Mouse (Mus musculus): ENCODE data around the gene Tedc2.

Tedc2 gene

DNA sequence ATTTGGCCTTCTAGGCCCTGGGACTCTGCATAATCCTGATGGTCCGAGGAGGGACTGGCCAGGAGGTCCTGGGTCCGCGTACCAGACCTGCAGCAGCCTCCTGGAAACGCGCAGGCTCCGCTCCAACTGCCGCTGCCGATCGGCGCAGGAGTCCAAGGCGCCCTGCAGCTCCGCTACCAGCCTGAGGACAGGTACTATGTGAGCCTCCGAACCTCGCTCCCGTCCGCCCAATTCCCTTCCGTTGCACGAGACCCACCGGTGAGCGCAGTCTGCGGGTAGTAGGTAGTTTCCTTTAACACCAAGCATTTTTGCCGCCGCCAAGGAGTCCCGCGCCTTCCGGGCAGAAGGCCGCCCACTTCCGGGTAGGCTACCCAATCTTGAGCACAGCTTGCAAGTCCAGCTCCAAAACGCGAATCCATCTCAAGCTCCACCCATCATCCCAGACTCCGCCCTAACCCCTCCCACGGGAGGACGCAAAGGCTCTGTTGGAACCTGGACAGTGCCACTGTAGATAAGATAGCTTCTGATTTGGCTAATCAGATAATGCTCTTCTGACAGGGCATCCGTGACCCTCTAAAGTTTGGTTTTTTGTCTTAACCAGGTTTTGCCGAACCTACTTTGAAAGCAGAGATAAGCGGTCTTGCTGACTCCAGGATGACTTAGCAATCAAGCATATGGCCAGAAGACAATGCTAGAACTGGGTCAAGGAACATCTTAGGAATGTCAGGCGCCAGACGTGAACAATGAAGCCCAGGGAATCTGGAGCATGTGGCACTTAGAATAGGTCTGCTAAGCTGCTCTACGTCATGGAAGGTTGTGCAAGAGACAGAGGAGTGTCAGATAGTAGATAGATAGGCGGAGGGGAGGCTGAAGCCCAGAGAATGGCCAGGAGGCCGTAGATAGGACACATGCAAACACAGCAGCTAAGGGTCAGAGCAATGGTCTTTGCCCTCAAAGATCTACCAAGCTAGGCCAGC, at the start of gene Tedc2:
TSS of gene Tedc2 (minus strand) at position 417 of the 977 bp plus-strand sequence.
- peak; percentile 95 for DNase-seq (ENCODE audit: low spot score)

DNA sequence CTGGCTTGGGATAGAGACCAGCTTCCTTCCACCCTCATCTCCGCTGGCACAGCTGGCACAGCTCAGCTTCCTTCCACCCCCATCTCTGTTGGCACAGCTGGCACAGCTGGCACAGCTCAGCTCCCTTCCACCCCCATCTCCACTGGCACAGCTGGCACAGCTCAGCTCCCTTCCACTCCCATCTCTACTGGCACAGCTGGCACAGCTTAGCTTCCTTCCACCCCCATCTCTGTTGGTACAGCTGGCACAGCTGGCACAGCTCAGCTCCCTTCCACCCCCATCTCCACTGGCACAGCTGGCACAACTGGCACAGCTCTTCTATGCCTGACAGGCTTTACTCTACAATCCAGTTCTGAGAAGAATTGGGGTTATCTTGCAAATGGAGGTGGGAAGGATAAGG, 46.5 kb upstream of the Tedc2 start:
- no peak for DNase-seq (ENCODE audit: low spot score)

DNA sequence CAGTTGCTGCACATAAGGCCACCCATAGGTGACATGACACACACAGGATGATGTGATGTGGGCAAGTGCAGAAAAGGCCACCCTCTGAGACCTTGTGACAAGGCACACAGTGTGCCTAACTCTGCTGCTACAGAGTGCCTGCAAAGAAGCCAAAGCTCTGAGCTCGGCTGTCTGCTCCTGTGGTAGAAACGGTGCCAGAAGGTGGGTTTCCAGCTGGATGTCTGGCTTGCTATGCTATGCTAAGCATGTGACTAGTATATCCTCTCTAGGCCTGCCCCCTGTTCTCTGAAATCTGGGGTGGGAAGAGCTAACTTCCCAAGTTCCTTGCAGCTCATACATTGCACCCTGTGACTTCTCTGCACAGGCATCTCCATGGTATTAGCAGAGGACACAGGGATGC, 44.1 kb upstream of the Tedc2 start:
- no peak for DNase-seq (ENCODE audit: low spot score)

DNA sequence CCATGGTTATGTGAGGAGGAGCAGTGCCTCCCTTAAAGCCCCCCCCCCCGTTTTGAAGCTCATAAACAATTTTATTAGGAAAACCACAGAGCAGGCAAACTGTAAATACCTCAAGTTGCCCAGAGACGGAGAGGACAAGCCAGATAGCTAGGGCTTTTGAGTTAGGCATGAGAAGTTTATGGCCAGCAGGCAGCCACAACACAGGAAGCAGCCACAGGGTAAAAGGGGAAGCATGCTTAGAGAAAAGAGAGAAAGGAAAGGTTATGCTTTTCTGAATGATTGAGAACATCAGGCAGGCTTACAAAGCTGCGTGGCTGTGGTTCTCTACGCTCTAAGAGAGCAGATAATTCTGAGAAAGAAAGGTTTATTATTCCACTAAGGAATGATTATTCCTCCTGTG, 39.9 kb upstream of the Tedc2 start:
- no peak for DNase-seq (ENCODE audit: low spot score)

DNA sequence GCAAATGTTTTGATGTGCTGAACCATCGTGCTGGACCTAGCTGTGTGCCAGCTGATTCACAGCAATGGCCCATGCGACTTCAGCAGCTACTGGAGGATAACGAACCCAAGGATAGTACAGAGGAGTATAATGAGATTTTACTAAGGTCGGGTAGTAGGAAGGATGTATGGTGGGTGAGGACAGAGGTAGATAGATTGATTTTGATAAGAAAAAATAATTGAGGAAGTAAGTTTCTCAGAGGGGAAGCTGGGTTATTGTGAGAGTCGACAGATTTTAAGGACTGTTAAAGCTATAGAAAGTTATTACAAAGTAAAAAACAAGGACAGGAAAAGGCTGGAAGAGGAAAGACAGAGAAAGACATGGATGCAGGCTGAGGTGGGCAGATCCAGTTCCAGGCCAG, 39.1 kb upstream of the Tedc2 start:
- DNase-seq (ENCODE audit: low spot score), result no peak

DNA sequence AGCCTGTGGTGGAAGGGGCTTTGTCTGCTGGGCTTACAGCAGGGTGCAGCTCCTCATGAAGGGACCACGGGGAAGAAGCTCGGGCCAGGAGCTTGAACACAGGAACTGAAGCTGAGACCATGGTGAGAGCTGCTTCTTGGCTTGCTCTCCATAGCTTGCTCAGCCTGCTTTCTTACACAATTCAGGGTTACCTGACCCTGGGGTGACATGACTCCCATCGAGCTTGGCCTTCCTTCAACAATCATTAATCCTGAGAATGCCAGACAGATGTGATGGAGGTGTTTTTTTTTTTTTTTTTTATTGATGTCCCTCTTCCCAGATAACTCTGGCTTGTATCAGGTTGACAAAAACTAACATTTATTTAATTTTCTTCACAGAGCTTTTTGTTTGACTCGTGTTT, 38.3 kb upstream of the Tedc2 start:
- DNase-seq (ENCODE audit: low spot score), result no peak

DNA sequence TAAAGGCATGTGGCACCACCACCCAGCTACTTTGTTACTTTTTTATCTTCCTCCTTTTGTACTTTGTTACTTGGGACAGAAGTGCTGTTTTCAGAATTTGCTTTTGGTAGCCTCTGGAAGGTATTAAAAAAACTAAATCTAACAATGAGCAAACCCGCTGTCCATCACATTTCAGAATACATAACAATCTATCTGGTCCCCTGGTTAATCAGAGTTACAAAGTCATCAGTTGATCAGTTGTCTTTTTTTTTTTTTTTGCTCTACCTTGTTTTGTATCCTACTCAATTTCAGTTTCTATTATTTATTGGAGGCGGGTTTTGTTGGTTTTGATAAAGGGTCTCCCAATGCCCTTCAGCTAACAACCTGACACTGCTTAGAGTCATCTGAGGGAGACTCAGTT, 31.7 kb upstream of the Tedc2 start:
- DNase-seq (ENCODE audit: low spot score), result no peak

DNA sequence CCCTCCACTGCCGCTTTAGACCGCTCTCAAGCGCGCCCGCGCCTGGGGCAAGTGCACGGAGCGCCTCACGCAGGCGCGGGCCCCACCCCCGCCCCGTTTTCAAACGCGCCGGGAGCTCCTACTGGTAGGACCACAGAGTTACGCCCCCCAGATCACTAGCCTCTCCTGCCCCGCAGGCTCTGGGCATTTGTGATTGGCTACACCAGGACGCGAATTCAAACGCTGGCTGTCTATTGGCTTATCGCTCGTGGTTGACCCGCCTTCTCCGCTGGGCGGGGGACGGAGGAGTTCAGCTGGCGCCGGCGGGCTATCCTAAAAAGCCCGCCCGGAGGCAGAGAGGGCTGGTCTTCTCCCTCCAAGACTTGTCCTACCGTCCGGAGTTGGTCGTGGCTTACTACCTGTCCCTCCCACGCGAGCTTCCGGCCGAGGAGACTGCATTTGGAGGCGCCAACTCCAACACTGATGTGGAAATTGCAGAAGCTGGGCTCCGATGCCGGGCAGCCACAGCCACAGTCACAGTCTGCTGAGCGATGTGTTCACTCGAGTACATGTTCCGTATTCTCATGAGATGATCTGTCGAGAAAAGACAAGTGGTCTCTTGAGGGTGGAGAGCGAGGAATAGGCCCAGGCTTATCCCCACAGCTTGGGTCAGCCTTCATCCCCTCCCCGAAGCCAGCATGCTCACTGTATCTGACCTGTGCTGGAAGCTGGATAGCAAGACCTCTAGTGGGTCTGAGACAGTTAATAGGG, 30.8 kb upstream of the Tedc2 start, which contains the start of gene Ccnf:
TSS of gene Ccnf (minus strand) at position 165 of the 750 bp plus-strand sequence.
- DNase-seq (ENCODE audit: low spot score), result peak; percentile 98

DNA sequence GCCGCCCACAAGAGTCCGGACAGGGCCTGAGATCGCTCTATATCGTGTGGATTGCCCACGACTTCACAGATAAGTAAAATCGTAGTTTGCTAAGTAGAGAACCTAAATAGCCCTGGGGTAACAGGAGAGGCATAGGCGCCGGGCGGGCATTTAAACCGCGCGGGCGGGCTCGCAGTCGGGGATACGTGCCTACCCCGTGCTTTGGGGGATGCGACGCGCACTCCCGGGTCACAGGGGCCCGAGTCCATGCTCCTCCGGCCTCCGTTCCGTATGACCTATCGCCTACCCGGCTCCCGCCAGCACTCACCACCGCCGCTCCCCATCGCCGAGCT, 30.3 kb upstream of the Tedc2 start:
- DNase-seq (ENCODE audit: low spot score), result no peak

DNA sequence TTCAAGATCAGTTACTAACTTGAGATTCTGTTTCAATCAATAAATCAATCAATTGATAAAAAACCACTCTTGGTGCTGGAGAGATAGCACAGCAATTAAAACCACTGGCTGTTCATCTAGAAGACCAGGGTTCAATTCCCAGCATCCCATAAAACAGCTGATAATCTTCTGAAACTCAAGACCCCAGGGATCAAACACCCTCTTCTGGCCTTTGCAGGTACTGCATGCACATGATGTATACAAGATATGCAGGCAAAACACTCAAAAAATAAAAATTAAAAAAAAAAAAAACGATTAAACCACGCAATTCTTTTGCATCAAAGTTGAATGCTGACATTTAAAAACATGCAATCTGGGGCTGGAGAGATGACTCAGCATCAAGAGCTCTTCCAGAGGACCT, 28.0 kb upstream of the Tedc2 start:
- no peak for DNase-seq (ENCODE audit: low spot score)

DNA sequence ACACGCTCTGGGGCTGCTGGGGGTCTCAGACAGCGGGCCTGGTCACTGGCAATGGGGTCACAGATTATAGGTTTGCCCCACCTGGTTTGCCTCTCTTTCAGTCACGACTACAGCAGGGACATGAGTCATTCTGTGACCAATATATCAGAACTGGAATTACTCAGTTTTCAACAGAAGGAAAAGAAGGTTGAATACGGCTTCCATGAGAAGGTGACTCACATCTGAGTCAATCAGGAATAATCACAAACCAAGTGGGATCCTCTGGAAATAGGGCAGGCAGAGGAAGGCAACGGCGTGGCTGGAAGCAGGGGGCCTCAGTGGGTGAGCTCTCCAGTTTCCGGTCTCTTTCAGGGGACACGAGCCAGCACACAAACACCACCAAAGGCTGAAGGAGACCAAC, 23.4 kb upstream of the Tedc2 start:
- DNase-seq (ENCODE audit: low spot score), result no peak

DNA sequence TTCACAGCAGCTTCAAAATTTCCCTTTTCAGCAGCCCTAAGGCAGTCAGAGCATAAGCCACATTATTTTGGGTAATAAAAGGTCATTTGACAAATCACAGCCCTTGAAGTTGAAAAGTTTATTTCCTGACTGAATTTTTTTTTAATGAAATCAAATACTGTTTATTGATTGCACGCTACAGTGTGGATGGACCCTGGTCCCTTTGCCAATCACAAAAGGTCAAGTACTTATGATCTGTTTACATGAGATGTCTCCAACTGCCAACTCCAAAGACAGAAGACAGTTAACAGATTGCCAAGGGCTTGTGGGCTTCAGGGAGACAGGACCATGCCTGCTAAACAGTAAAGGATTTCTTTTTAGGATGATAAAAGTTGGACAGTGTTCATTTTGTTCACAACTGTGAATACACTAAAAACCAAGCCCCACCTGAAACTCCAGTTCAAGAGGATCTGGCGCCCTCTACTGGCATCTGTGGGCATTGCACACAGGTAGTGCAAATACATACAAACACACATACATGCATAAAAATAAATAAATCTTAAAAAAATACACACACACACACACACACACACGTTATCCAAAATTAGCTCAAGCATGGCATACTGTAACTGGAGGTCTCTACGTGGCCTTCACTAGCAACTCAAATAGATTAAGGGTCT, 22.8 kb upstream of the Tedc2 start:
- DNase-seq (ENCODE audit: low spot score), result peak; percentile 54

DNA sequence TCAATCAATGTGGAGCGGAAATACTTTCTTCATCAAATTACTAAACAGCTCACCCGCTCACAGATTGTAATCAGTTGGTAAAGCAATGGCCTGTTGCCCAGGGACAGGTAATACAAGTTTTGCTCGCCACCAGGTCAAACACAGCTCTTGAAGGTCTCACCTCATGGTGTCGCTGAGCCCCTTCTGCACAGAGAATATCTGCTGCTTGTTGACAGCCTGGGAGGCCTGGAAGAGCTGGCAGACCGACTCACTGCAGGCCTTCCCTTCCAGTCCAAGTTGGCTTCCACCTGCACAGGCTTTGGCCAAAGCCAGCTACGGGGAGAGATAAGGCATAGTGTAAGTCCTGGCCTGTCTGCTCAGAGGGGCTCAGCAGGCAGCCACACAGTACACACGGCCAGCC, 16.3 kb upstream of the Tedc2 start:
- DNase-seq (ENCODE audit: low spot score), result no peak

DNA sequence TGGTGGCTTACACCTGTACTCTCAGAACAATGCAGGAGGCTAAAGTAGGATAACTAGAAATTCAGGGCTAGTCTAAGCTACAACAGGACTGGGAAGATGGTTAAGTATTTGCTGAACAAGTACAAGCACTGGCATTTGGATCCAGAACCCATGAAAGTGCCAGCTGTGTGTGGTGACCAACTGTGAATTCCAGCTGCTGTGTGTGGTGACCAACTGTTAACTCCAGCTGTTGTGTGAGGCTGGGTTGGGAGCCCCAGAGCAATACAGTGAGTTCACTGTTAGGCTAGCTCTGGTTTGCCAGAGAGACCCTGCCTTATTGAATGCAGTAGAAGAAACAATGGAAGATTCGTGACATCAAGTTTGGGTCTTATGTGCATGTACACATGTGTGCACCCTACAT, 15.8 kb upstream of the Tedc2 start:
- DNase-seq (ENCODE audit: low spot score), result no peak

DNA sequence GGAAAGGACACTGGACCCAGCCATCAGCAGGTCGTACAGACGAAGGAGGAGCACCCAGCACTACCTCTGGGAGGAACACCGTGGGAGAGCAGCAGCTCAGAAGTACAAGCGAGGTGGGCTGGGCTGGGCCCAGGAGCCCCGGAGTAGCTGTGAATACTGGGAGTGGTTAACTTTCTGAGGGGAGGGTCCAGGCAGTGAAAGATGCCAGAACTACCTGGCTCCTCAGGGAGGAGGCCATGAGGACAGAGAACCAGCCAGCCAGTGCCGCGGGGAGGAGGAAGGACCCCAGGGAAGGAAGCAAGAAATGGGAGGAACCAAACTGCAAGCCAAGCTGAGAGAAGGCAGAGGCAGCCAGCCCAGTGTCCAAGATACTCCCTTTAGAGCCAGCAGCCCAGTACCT, 7.3 kb upstream of the Tedc2 start:
- no peak for DNase-seq (ENCODE audit: low spot score)

DNA sequence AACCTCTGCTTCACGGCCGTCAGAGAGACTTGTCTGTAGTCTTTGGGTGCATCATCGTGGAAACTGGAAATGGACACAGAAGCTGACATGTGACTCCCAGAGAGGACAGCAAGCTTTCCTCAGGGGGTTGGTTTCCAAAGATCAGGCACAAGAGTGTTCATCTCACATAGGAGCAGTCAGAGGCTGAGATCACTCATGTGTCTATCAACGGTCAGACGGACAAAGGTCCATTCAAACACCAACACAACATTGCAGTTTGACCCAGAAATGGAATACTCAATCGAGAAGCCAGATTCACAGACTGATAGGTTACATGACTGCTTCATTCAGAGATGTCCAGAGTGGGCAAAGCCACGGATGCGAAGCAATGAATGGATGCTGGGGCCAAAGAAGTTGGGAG, 6.1 kb upstream of the Tedc2 start:
- no peak for DNase-seq (ENCODE audit: low spot score)

DNA sequence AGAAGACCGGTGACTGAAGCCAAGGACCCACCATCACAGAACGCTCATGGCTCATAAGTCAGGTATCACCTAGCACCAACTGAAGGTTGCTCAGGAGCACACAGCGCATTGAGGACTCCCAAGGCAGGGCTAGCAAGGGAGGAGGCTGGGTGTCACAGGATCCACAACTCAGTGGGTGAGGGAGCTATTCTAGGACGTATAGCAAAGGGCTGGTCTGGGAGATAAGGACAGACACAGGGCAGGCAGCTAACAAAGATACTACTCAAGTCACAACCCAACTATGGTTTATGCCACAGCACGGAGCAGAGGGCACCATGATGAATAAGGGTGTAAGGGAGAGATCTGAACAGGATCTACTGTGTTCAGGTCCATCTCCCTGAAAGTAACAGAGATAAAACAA, 5.2 kb upstream of the Tedc2 start:
- no peak for DNase-seq (ENCODE audit: low spot score)

DNA sequence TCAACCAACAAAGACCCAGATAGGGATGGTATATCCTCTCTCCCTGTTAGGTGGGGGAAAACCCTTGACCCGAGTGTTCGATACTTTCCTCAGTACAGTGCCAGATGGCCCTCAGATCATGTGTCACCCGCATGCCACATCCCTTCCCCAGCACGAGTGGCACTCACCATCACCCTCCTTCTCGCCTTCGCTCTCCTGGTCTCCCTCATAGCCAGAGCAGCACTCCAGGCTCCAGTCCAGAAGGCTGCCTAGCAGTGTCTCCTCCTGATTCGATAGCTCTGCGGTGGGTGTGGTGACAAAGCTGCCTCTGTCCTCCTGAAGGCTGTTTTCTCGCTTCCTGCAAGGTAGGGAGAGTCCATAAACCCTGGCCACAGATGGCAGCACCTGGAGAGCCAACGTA, 4.1 kb upstream of the Tedc2 start:
- DNase-seq (ENCODE audit: low spot score), result no peak

DNA sequence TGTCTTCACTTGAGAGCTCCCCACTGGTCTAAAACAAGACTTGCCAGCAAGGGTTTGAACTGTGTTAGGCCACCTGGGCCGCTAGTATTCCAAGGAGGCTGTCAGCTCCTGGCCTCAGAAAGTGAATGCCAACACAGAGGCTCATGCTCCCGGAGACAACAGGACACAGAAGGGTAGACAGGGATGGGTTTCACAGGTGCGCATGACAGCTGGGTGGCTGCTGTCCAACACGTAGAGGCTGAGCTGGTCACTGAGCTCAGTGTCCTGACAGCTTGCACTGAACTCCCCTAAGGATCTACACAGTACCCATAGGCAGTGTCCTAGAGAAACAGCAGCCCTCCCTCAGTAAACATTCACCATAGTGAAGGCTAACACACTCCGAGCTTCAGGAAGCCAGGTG, 2.9 kb upstream of the Tedc2 start:
- DNase-seq (ENCODE audit: low spot score), result no peak

DNA sequence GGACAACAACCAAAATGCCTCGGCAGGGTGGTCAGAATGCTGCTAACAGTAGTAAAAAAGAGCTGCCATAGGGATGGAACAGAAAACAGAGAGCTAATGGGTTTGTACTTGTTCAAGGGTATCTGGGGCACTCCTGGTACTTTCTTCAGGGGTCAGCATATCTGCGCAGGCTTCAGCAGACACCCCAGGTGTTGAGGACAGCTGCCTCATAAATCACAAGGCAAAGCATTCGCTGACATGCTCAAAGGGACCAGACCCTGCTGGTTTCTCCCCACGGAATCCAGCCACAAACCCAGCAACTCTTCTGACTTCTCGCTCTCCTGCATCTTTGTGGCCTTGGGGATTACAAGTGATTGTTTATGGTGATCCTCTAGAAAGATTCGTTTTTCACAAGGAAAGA, 2.0 kb upstream of the Tedc2 start:
- DNase-seq (ENCODE audit: low spot score), result no peak

DNA sequence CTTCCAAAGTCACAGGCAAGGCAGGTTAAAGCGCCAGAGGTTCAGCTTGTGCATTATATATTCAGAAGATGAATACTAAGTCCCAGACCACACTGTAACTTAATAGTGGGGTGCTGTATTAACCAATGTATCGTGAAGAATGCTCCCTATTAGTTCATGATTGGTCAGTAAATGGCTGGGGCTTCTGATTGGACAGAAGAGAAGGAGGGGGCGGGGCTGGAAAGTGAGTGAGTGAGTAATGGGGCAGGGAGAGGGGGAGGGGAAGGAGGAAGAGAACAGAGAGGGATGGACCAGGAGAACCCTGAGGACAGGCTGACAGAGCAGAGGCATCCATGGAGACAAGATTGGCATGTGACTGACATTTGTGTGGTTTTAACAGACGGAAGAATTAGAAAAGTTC, 3.8 kb downstream of the Tedc2 start:
- no peak for DNase-seq (ENCODE audit: low spot score)

DNA sequence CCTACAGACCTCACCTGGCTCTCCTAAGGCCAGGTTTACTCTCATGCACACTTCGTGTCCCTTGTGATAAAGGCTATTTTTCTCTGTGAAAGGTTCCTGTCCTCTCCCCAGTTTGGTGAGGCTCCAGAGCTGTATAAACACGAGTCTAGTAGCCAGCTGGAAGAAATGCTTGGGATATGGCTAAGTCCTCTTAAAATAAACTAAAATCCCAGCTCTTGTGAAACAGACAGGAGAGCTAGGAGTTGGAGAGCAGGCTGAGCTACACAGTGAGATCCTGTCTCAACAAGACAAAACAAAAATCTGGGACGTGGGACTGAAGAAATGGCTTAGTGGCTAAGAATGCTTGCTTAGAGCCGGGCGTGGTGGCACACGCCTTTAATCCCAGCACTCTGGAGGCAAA, 7.5 kb downstream of the Tedc2 start:
- no peak for DNase-seq (ENCODE audit: low spot score)

DNA sequence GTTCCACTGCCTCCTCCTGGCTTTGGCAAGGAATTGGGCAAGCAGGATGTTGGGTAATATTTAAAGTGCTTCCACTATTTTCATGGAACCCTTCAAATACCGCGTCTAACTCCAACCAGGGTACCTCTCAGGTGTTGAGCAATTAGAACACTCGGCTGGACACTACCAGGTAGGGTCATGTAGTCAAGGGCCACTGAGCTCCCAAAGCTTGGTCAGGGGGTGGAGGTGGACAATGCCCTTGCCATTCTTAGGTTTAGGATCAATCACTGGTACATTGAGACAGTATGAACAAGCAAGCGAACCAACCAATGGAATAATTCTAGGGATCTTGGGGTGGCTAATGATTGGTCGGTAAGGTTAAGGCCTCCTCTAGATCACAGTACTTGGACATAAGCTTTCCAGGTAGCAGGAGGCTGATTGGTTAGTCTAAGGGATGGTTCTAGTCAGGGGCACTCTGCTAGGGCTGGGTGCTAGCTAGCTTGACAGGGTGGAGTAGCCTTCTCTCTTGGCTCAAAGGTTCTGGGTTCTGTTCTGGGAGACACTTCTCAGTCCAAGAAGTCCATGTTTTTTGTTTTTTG, 8.1 kb downstream of the Tedc2 start:
- no peak for DNase-seq (ENCODE audit: low spot score)

All from embryo, embryonic 10 days (tissue).